Mouse (Mus musculus): ENCODE measurements around the gene Slc2a3. TPM values are rescaled to one million over a fixed set of nuclear protein-coding genes. Genes with fewer than 3 reads are reported as not detected.
"Not testable (repeated sequence)": the region's sequence is repeated elsewhere in the genome, so short reads cannot be mapped to it uniquely, and the experiment has no call there.

Slc2a3 gene
- polyA plus RNA-seq, 1 experiment, result 0.66 TPM

DNA sequence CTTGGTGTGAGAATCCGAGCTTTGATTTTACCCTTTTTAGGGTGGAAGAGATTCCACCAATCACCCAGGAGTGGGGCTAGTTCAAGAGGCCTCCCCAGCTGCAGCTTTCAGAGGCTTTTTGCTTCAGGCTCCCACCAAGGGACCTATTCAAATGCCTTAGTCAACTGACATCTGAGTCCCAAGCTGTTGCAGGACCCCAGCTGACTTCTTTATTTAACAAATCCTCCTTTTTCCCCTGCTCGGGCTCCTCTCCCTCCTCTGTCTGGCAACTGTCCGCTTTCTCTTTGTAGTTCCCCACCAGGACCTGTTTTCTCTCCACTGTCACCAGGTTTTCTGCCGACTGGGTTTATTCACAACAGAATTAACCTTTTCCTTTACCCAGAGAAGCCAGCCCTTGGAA lies 85.6 kb downstream of the Slc2a3 start:
- TF ChIP-seq USF1 (IDR thresholded peaks at IDR 0.05; ENCODE audit: low read depth) (no peak), CEBPB (IDR thresholded peaks at IDR 0.05; ENCODE audit: low read depth) (no peak), FOSL1 (IDR thresholded peaks at IDR 0.05; ENCODE audit: insufficient read depth, low read length, poor library complexity, severe bottlenecking) (no peak), MAX (IDR thresholded peaks at IDR 0.05) (no peak), MYOD1 (IDR thresholded peaks at IDR 0.05; ENCODE audit: control insufficient read depth, insufficient read length, low read depth) (no peak), MYOG (IDR thresholded peaks at IDR 0.05; ENCODE audit: control insufficient read depth, extremely low read depth, insufficient read length) (no peak), CTCF (IDR thresholded peaks at IDR 0.05; ENCODE audit: control insufficient read depth, insufficient read depth, insufficient read length) (no peak)
- Histone ChIP-seq H3K4me3 (ENCODE audit: insufficient read depth, poor library complexity, severe bottlenecking) (no peak overlapping the region), H3K27me3 (ENCODE audit: control insufficient read depth, insufficient read depth, insufficient read length) (no peaks in the 10 kb centered on the region), H3K36me3 (ENCODE audit: control insufficient read depth, insufficient read depth) (no peaks in the 10 kb centered on the region), H3K79me3 (ENCODE audit: low read depth) (no peaks in the 10 kb centered on the region), H3ac (ENCODE audit: control insufficient read depth, insufficient read length, low read depth) (no peak overlapping the region), H3K79me2 (ENCODE audit: control insufficient read depth, insufficient read depth) (no peaks in the 10 kb centered on the region)

DNA sequence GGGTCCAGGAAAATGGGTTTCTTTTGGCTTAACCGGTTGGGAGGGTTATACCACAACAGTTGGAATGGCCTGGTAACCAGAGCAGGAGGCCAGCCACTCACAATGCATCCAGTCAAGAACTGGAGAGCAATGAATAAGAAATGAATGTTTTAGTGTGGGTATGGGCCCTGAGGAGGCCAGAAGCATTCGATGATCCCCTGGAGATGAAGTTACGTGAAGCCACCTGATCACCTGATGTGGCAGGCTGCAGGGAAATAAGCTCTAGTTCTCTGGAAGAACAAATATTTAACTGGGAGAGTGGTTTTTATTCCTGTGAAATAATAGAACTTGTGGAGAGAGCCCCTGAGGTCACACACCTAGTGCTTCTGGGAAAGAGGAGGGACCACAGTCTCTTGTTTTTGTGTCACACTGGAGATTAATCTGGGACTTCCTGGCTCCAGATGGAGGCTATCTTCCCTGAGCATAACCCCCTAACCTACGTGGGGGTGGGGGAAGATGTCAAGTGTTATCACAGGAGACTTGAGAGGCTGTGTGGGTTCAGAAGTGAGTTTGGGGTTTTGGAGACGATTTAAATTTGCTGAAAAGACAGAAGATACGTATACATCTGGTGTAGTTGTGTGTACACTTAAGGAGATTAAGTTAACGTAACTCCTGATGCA lies 86.6 kb downstream of the Slc2a3 start:
- Histone ChIP-seq H3K79me3 (ENCODE audit: low read depth) (no peaks in the 10 kb centered on the region), H3K4me3 (ENCODE audit: insufficient read depth, poor library complexity, severe bottlenecking) (no peak overlapping the region), H3K79me2 (ENCODE audit: control insufficient read depth, insufficient read depth) (no peaks in the 10 kb centered on the region), H3K27me3 (ENCODE audit: control insufficient read depth, insufficient read depth, insufficient read length) (no peaks in the 10 kb centered on the region), H3ac (ENCODE audit: control insufficient read depth, insufficient read length, low read depth) (no peak overlapping the region), H3K36me3 (ENCODE audit: control insufficient read depth, insufficient read depth) (no peaks in the 10 kb centered on the region)
- no peak for TF ChIP-seq CEBPB (IDR thresholded peaks at IDR 0.05; ENCODE audit: low read depth)
- no peak for TF ChIP-seq MAX (IDR thresholded peaks at IDR 0.05)
- no peak for TF ChIP-seq CTCF (IDR thresholded peaks at IDR 0.05; ENCODE audit: control insufficient read depth, insufficient read depth, insufficient read length)
- TF ChIP-seq USF1 (IDR thresholded peaks at IDR 0.05; ENCODE audit: low read depth), result no peak
- TF ChIP-seq MYOD1 (IDR thresholded peaks at IDR 0.05; ENCODE audit: control insufficient read depth, insufficient read length, low read depth), result no peak
- no peak for TF ChIP-seq MYOG (IDR thresholded peaks at IDR 0.05; ENCODE audit: control insufficient read depth, extremely low read depth, insufficient read length)
- no peak for TF ChIP-seq FOSL1 (IDR thresholded peaks at IDR 0.05; ENCODE audit: insufficient read depth, low read length, poor library complexity, severe bottlenecking)

DNA sequence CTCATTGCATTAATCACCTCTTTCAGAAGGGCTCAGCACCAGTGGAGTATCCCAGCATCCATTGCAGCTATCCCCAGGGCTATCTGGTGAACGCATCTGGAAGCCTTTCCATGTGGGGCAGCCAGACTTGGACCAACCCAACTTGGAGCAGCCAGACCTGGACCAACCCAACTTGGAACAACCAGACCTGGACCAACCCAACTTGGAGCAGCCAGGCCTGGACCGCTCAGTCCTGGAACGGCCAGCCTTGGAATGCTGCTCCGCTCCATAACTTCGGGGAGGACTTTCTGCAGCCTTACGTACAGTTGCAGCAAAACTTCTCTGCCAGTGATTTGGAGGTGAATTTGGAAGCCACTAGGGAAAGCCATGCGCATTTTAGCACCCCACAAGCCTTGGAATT lies 88.3 kb downstream of the Slc2a3 start:
- H3K27me3 ChIP-seq (ENCODE audit: control insufficient read depth, insufficient read depth, insufficient read length); H3K36me3 ChIP-seq (ENCODE audit: control insufficient read depth, insufficient read depth); H3K79me3 ChIP-seq (ENCODE audit: low read depth); H3K4me3 ChIP-seq (ENCODE audit: insufficient read depth, poor library complexity, severe bottlenecking); H3K79me2 ChIP-seq (ENCODE audit: control insufficient read depth, insufficient read depth); H3ac ChIP-seq (ENCODE audit: control insufficient read depth, insufficient read length, low read depth): not testable (repeated sequence)

DNA sequence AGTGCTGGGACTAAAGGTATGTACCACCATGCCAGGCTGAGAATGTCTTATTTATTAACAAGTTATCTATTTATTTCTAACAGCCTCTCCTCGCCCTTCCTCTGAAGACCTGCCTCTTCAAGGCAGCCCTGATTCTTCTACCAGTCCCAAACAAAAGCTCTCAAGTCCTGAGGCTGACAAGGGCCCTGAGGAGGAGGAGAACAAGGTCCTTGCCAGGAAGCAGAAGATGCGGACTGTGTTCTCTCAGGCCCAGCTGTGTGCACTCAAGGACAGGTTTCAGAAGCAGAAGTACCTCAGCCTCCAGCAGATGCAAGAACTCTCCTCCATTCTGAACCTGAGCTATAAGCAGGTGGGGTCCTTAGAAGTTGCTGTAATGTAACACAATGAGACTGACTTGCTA lies 90.0 kb downstream of the Slc2a3 start:
- Histone ChIP-seq H3K36me3 (ENCODE audit: control insufficient read depth, insufficient read depth) (no peaks in the 10 kb centered on the region), H3K27me3 (ENCODE audit: control insufficient read depth, insufficient read depth, insufficient read length) (no peaks in the 10 kb centered on the region), H3K79me2 (ENCODE audit: control insufficient read depth, insufficient read depth) (no peaks in the 10 kb centered on the region), H3K79me3 (ENCODE audit: low read depth) (no peaks in the 10 kb centered on the region), H3ac (ENCODE audit: control insufficient read depth, insufficient read length, low read depth) (no peak overlapping the region), H3K4me3 (ENCODE audit: insufficient read depth, poor library complexity, severe bottlenecking) (no peak overlapping the region)
- no peak for TF ChIP-seq MYOD1 (IDR thresholded peaks at IDR 0.05; ENCODE audit: control insufficient read depth, insufficient read length, low read depth)
- TF ChIP-seq CEBPB (IDR thresholded peaks at IDR 0.05; ENCODE audit: low read depth), result no peak
- no peak for TF ChIP-seq USF1 (IDR thresholded peaks at IDR 0.05; ENCODE audit: low read depth)
- no peak for TF ChIP-seq CTCF (IDR thresholded peaks at IDR 0.05; ENCODE audit: control insufficient read depth, insufficient read depth, insufficient read length)
- no peak for TF ChIP-seq MYOG (IDR thresholded peaks at IDR 0.05; ENCODE audit: control insufficient read depth, extremely low read depth, insufficient read length)
- no peak for TF ChIP-seq MAX (IDR thresholded peaks at IDR 0.05)
- TF ChIP-seq FOSL1 (IDR thresholded peaks at IDR 0.05; ENCODE audit: insufficient read depth, low read length, poor library complexity, severe bottlenecking), result no peak

DNA sequence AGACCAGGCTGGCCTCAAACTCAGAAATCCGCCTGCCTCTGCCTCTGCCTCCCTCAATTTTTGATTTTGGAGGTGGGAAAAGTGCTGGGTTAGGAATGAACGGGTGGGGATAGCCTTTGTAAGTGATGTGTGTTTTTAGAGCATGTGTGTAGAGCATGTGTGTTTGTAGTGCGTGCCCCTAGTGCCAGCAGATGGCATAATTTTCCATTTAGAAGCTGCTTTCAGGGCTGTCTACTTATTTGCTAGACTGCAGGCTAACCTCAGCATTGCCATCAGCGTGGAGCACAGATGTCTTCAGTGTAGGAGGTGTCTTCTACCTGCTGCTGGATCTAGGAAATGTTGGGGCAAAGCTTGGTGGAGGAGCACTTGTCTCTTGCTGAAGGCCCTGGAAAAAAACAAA lies 92.6 kb downstream of the Slc2a3 start:
- no peaks in the 10 kb centered on the region for H3K79me3 ChIP-seq (ENCODE audit: low read depth)
- H3K27me3 ChIP-seq (ENCODE audit: control insufficient read depth, insufficient read depth, insufficient read length), result no peaks in the 10 kb centered on the region
- H3K36me3 ChIP-seq (ENCODE audit: control insufficient read depth, insufficient read depth), result no peaks in the 10 kb centered on the region
- TF ChIP-seq MYOG (IDR thresholded peaks at IDR 0.05; ENCODE audit: control insufficient read depth, extremely low read depth, insufficient read length) (no peak), MYOD1 (IDR thresholded peaks at IDR 0.05; ENCODE audit: control insufficient read depth, insufficient read length, low read depth) (no peak), FOSL1 (IDR thresholded peaks at IDR 0.05; ENCODE audit: insufficient read depth, low read length, poor library complexity, severe bottlenecking) (no peak), USF1 (IDR thresholded peaks at IDR 0.05; ENCODE audit: low read depth) (no peak), MAX (IDR thresholded peaks at IDR 0.05) (no peak), CTCF (IDR thresholded peaks at IDR 0.05; ENCODE audit: control insufficient read depth, insufficient read depth, insufficient read length) (no peak), CEBPB (IDR thresholded peaks at IDR 0.05; ENCODE audit: low read depth) (no peak)
- H3K4me3 ChIP-seq (ENCODE audit: insufficient read depth, poor library complexity, severe bottlenecking), result no peak overlapping the region
- no peak overlapping the region for H3ac ChIP-seq (ENCODE audit: control insufficient read depth, insufficient read length, low read depth)
- no peaks in the 10 kb centered on the region for H3K79me2 ChIP-seq (ENCODE audit: control insufficient read depth, insufficient read depth)
